Mouse (Mus musculus): Measurements from ENCODE around the gene Stat4. TPM values are rescaled to one million over a fixed set of nuclear protein-coding genes. Genes with fewer than 3 reads are reported as not detected.
"Not testable (repeated sequence)": the region's sequence is repeated elsewhere in the genome, so short reads cannot be mapped to it uniquely, and the experiment has no call there.

The Stat4 gene
- polyA plus RNA-seq, 1 experiment from 2014 or later = 0.31 TPM

DNA sequence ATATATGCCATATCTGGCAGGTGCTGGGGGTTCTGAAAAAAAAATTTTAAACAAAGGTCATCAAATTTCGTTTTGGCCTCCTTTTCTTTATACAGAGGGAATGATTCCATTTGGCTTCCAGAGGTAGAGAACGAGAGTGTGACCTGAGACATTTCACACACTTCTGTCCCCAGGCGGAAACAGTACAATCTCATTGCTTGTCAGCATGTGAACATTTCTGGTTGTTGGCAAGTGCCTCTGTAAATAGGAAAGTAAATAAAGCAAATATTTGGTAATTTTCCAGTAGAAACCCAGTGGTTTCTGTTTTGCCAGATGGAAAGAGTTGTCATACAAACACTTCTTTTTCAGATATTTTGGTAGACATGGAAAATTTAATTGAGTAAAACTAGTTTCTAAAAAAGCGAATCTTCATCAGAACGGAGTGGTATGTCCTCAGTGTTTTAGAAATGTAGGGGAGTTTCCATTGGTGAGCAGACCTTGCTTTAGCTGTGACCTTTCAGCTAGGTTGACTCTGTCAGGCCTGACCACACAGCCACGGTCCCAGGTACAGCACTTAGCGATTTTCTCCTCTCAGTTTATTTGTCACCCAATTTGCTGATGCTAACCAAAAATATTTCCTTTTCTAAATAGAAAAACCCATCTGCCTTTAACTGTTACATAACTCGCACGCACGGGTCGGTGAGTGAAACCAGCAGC lies 53.6 kb downstream of the Stat4 start:
- whole genome bisulfite sequencing = 85% methylated on average over 11 of the region's 11 CpGs
- H3K9ac ChIP-seq (ENCODE audit: low read depth, low read length) = no peak overlapping the region
- H3K9me3 ChIP-seq (ENCODE audit: control insufficient read depth, low read length) = no peaks in the 10 kb centered on the region
- H3K27me3 ChIP-seq (replicated peaks; ENCODE audit: control insufficient read depth, insufficient read depth, low read length) = no peaks in the 10 kb centered on the region
- H3K36me3 ChIP-seq (ENCODE audit: control insufficient read depth, insufficient read depth, low read length) = no peaks in the 10 kb centered on the region
- no peak overlapping the region for H3K4me3 ChIP-seq (ENCODE audit: low read length)
- H3K4me1 ChIP-seq (ENCODE audit: control insufficient read depth, insufficient read depth, low read depth, low read length) = no peaks in the 10 kb centered on the region
- ATAC-seq = no peak
- no peak overlapping the region for H3K27ac ChIP-seq (ENCODE audit: low read depth, low read length)
- H3K4me2 ChIP-seq (ENCODE audit: low read length) = no peak overlapping the region

DNA sequence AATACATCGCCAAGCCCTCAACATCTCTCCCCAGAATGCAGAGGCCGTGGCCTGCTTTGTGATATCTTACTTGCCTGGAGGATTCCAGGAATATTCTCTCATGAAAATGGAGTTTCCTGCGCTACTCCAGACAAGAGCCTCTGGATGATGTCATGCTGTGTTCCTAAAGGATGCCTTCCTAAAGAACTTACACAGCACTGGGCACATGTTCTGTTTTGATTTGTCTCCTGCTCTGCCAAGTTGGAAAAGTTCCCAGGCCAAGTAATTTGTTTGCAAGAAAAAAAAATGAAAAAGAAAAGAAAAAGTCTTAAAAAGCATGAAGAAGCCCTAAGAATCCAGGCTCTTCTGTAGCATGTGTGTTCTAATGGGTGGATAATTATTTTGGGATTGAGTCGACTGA lies 56.2 kb downstream of the Stat4 start:
- no peak overlapping the region for H3K27ac ChIP-seq (ENCODE audit: low read depth, low read length)
- no peaks in the 10 kb centered on the region for H3K9me3 ChIP-seq (ENCODE audit: control insufficient read depth, low read length)
- WGBS = 52% methylated on average over 4 of the region's 4 CpGs
- no peak overlapping the region for H3K4me3 ChIP-seq (ENCODE audit: low read length)
- no peaks in the 10 kb centered on the region for H3K27me3 ChIP-seq (replicated peaks; ENCODE audit: control insufficient read depth, insufficient read depth, low read length)
- H3K4me1 ChIP-seq (ENCODE audit: control insufficient read depth, insufficient read depth, low read depth, low read length) = no peaks in the 10 kb centered on the region
- ATAC-seq = no peak
- no peak overlapping the region for H3K9ac ChIP-seq (ENCODE audit: low read depth, low read length)
- H3K36me3 ChIP-seq (ENCODE audit: control insufficient read depth, insufficient read depth, low read length) = no peaks in the 10 kb centered on the region
- no peak overlapping the region for H3K4me2 ChIP-seq (ENCODE audit: low read length)

DNA sequence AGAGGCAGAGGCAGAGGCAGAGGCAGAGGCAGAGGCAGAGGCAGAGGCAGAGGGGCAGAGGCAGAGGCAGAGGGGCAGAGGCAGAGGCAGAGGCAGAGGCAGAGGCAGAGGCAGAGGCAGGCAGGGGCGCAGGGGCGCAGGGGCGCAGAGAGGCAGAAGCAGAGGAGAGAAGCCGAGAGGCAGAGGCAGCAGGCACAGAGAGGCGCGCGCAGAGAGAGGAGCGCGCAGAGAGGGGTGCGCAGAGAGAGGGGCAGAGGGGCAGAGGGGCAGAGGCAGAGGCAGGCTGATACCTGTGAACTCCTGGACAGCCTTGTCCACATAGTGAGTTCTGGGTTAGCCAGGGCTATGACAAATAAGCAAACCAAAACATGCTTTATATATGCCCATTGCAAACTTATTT lies 59.9 kb downstream of the Stat4 start:
- H3K9ac ChIP-seq (ENCODE audit: low read depth, low read length); H3K4me1 ChIP-seq (ENCODE audit: control insufficient read depth, insufficient read depth, low read depth, low read length); ATAC-seq; H3K9me3 ChIP-seq (ENCODE audit: control insufficient read depth, low read length); H3K27me3 ChIP-seq (replicated peaks; ENCODE audit: control insufficient read depth, insufficient read depth, low read length); H3K4me3 ChIP-seq (ENCODE audit: low read length); H3K36me3 ChIP-seq (ENCODE audit: control insufficient read depth, insufficient read depth, low read length); H3K27ac ChIP-seq (ENCODE audit: low read depth, low read length); H3K4me2 ChIP-seq (ENCODE audit: low read length): not testable (repeated sequence)
- WGBS = 98% methylated on average over 10 of the region's 10 CpGs

DNA sequence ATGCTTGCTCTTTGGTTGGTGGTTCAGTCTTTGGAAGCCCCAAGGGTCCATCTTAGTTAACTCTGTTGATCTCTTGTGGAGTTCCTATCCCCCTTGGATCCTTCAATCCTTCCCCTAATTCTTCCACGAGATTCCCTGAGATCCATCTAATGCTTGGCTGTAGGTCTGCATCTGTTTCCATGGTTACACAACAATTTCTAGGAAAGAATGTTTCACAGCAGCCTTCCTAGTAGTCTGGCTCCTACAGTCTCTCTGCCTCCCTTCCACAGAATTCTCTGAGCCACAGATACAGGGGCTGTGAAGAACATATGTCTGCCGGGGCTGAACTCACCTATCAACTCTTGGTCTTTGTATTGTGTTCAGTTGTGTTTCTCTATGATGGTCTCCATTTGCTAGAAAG lies 61.8 kb downstream of the Stat4 start:
- H3K27ac ChIP-seq (ENCODE audit: low read depth, low read length) = no peak overlapping the region
- H3K4me1 ChIP-seq (ENCODE audit: control insufficient read depth, insufficient read depth, low read depth, low read length) = no peaks in the 10 kb centered on the region
- peak; percentile 52; the same call in 1 of the 2 replicates for ATAC-seq
- no peaks in the 10 kb centered on the region for H3K9me3 ChIP-seq (ENCODE audit: control insufficient read depth, low read length)
- H3K4me2 ChIP-seq (ENCODE audit: low read length) = no peak overlapping the region
- H3K9ac ChIP-seq (ENCODE audit: low read depth, low read length) = no peak overlapping the region
- 58% methylated on average over 2 of the region's 2 CpGs for WGBS
- no peaks in the 10 kb centered on the region for H3K27me3 ChIP-seq (replicated peaks; ENCODE audit: control insufficient read depth, insufficient read depth, low read length)
- H3K4me3 ChIP-seq (ENCODE audit: low read length) = no peak overlapping the region
- H3K36me3 ChIP-seq (ENCODE audit: control insufficient read depth, insufficient read depth, low read length) = no peaks in the 10 kb centered on the region

DNA sequence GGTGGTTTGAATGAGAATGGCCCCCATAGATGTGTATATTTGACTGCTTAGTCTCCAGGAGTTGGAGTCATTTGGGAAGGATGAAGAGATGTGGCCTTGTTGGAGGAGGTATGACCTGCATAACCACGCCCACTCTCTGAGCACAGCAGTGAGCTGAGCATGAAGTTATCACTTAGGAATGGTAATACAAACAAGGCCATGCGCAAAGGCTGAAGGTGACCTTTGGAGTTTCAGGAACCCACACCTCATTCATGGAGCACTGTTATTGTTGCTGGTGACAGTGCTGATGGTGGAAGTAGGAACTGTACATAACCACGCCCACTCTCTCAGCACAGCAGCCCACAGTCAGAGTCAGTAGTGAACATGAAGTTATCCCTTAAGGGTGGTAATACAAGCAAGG lies 62.9 kb downstream of the Stat4 start:
- Histone ChIP-seq H3K9me3 (ENCODE audit: control insufficient read depth, low read length) (no peaks in the 10 kb centered on the region), H3K27ac (ENCODE audit: low read depth, low read length) (no peak overlapping the region), H3K4me1 (ENCODE audit: control insufficient read depth, insufficient read depth, low read depth, low read length) (no peaks in the 10 kb centered on the region), H3K9ac (ENCODE audit: low read depth, low read length) (no peak overlapping the region), H3K27me3 (replicated peaks; ENCODE audit: control insufficient read depth, insufficient read depth, low read length) (no peaks in the 10 kb centered on the region), H3K4me2 (ENCODE audit: low read length) (no peak overlapping the region), H3K36me3 (ENCODE audit: control insufficient read depth, insufficient read depth, low read length) (no peaks in the 10 kb centered on the region), H3K4me3 (ENCODE audit: low read length) (no peak overlapping the region)
- WGBS = 94% methylated on average over 3 of the region's 3 CpGs
- no peak for ATAC-seq

DNA sequence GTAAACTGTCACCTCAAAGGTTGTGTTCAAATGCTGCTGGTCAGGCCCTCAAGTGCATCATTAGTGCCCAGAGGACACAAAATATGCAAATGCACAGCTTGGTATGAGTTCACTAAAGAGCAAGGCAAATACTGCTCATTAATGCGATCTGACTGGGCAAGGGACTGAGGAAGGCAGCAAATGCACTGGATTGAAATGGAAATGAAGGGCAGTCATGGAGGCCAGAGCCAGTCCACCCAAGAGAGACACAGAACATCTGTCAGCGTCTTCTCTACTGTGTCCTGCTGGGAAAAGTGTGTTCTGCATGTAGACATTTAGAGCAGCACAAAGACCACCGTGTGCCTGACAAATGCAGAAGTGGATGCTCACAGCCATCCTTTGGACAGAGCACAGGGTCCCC lies 64.6 kb downstream of the Stat4 start:
- Histone ChIP-seq H3K4me1 (ENCODE audit: control insufficient read depth, insufficient read depth, low read depth, low read length) (no peaks in the 10 kb centered on the region), H3K27ac (ENCODE audit: low read depth, low read length) (no peak overlapping the region), H3K9me3 (ENCODE audit: control insufficient read depth, low read length) (no peaks in the 10 kb centered on the region), H3K9ac (ENCODE audit: low read depth, low read length) (no peak overlapping the region), H3K36me3 (ENCODE audit: control insufficient read depth, insufficient read depth, low read length) (no peaks in the 10 kb centered on the region), H3K4me2 (ENCODE audit: low read length) (no peak overlapping the region), H3K4me3 (ENCODE audit: low read length) (no peak overlapping the region), H3K27me3 (replicated peaks; ENCODE audit: control insufficient read depth, insufficient read depth, low read length) (no peaks in the 10 kb centered on the region)
- WGBS = 46% methylated on average over 3 of the region's 3 CpGs
- no peak for ATAC-seq

DNA sequence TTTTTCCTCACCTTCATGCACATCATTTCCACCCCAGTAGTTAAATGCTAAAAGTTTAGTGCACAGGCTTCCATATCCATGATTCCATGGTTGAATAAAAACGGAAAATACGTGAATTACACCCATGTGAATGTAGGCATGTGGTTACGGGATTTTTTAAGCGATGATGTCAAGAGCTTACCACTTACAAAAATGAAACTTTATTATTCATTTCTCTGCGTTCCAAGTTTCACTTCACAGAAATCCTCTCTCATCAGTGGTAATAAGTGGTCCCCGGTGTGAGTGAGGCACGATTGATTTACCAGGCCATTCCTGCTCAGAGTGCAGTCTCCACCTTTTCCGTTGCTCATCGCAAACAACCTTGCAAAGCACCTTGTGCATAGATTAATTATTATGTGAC lies 66.0 kb downstream of the Stat4 start:
- Histone ChIP-seq H3K4me1 (ENCODE audit: control insufficient read depth, insufficient read depth, low read depth, low read length) (no peaks in the 10 kb centered on the region), H3K36me3 (ENCODE audit: control insufficient read depth, insufficient read depth, low read length) (no peaks in the 10 kb centered on the region), H3K4me2 (ENCODE audit: low read length) (no peak overlapping the region), H3K27me3 (replicated peaks; ENCODE audit: control insufficient read depth, insufficient read depth, low read length) (no peaks in the 10 kb centered on the region), H3K4me3 (ENCODE audit: low read length) (no peak overlapping the region), H3K9me3 (ENCODE audit: control insufficient read depth, low read length) (no peaks in the 10 kb centered on the region), H3K27ac (ENCODE audit: low read depth, low read length) (no peak overlapping the region), H3K9ac (ENCODE audit: low read depth, low read length) (no peak overlapping the region)
- WGBS = 91% methylated on average over 9 of the region's 9 CpGs
- ATAC-seq = no peak

DNA sequence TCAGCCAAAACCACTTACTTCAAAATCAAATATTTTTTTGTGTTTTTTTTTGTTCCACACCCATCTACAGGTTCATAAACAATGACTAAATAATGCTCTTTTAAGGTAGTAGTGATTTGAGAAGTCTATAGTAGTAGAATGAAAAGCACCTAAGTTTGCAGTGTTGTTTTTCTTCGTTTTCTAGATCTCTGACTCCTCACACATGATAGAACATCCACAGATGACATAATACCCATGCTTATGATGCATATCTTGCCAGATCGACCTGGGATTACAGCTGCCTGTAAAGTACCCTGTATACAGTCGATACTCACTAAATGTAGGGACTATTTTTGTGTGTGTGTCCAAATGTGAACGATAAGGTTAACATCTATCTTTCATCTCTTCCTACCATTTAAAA lies 69.0 kb downstream of the Stat4 start:
- WGBS = 89% methylated on average over 4 of the region's 4 CpGs
- Histone ChIP-seq H3K27me3 (replicated peaks; ENCODE audit: control insufficient read depth, insufficient read depth, low read length) (no peaks in the 10 kb centered on the region), H3K9ac (ENCODE audit: low read depth, low read length) (no peak overlapping the region), H3K4me1 (ENCODE audit: control insufficient read depth, insufficient read depth, low read depth, low read length) (no peaks in the 10 kb centered on the region), H3K9me3 (ENCODE audit: control insufficient read depth, low read length) (no peaks in the 10 kb centered on the region), H3K4me3 (ENCODE audit: low read length) (no peak overlapping the region), H3K36me3 (ENCODE audit: control insufficient read depth, insufficient read depth, low read length) (no peaks in the 10 kb centered on the region), H3K27ac (ENCODE audit: low read depth, low read length) (no peak overlapping the region), H3K4me2 (ENCODE audit: low read length) (no peak overlapping the region)
- no peak for ATAC-seq

DNA sequence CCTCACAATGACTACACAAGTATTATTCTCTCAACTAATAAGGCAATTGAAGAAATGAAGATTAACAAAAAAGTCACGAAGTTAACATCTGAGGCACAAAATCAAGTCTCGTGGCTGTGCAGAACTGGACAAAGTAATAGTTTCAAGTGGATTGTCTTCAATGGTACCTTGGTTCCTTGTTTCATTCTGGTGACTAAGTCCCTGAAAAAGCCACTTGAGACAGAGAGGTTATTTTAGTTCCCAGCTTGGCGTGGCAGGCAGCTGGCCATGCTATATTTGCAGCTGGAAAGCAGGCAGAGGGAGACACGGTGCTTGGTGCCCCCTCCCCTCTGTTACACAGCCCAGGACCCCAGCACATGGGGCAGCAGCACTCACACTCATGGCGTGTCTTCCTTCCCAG lies 70.2 kb downstream of the Stat4 start:
- Histone ChIP-seq H3K27me3 (replicated peaks; ENCODE audit: control insufficient read depth, insufficient read depth, low read length) (no peaks in the 10 kb centered on the region), H3K4me2 (ENCODE audit: low read length) (no peak overlapping the region), H3K9ac (ENCODE audit: low read depth, low read length) (no peak overlapping the region), H3K27ac (ENCODE audit: low read depth, low read length) (no peak overlapping the region), H3K9me3 (ENCODE audit: control insufficient read depth, low read length) (no peaks in the 10 kb centered on the region), H3K4me1 (ENCODE audit: control insufficient read depth, insufficient read depth, low read depth, low read length) (no peaks in the 10 kb centered on the region), H3K36me3 (ENCODE audit: control insufficient read depth, insufficient read depth, low read length) (no peaks in the 10 kb centered on the region), H3K4me3 (ENCODE audit: low read length) (no peak overlapping the region)
- ATAC-seq = no peak
- WGBS = 87% methylated on average over 5 of the region's 5 CpGs

DNA sequence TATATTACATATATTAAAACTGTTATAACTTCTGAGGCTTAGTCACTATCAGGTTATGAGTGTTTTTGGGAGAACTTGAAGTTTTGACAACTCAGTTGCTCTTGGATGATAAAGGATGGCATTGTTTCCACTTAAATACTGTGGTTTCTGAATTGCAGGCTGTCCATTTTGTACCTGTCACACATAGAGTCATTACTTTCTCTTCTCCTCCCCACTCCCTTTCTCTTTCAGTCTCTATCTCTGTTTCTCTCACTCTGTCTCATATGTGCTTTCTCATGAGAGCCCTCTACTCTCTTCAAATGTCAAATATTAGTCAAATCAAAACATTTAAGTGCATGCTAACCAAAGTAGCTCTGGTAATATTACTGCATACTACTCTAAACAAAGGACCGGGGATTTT lies 79.3 kb downstream of the Stat4 start:
- no peak overlapping the region for H3K4me2 ChIP-seq (ENCODE audit: low read length)
- no peak for ATAC-seq
- WGBS = 94% methylated on average over 1 of the region's 1 CpGs
- H3K9ac ChIP-seq (ENCODE audit: low read depth, low read length) = no peak overlapping the region
- H3K27me3 ChIP-seq (replicated peaks; ENCODE audit: control insufficient read depth, insufficient read depth, low read length) = no peaks in the 10 kb centered on the region
- H3K9me3 ChIP-seq (ENCODE audit: control insufficient read depth, low read length) = no peaks in the 10 kb centered on the region
- no peaks in the 10 kb centered on the region for H3K36me3 ChIP-seq (ENCODE audit: control insufficient read depth, insufficient read depth, low read length)
- H3K4me1 ChIP-seq (ENCODE audit: control insufficient read depth, insufficient read depth, low read depth, low read length) = no peaks in the 10 kb centered on the region
- no peak overlapping the region for H3K27ac ChIP-seq (ENCODE audit: low read depth, low read length)
- H3K4me3 ChIP-seq (ENCODE audit: low read length) = no peak overlapping the region

Measured in hindbrain, embryonic 16.5 days (tissue).